Mouse (Mus musculus): ENCODE data around the gene Wars. TPM values are rescaled to one million over a fixed set of nuclear protein-coding genes. Genes with fewer than 3 reads are reported as not detected.

The Wars gene
- total and polyA plus RNA-seq, 2 experiments = 11.7 to 24.3 TPM

DNA sequence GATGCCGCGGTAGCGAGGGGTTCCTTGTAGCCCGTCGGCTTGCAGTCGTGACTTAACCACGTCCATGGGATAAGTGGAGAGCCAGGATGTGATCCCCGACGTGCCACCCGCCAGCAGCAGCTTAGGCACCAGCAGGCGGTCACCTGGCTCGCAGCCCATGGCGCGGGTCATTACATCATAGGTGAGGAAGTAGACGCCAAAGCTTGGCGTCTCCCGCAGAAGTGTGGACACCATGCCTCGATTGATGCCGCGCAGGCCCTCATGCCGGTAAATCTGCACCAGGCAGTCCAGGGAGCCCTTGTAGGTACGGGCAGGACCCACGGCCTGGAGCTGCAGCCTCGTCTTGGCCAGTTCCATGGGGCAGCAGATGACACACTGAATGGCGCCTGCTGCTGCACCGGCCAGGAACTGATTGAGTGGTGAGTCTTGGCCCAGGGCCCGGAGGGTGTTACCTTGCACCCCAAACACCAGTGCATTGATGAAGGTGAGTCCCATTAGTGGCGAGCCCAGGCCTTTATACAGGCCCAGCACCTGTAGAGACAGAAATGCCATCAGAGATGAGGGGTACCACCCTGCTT is 66.9 kb downstream of the Wars start:
- Histone ChIP-seq H3K27me3 (ENCODE audit: control insufficient read depth, insufficient read depth, low read length) (no peaks in the 10 kb centered on the region), H3K79me2 (ENCODE audit: control insufficient read depth, insufficient read depth, low read length) (peaks cover 17% of the 10 kb centered on the region; the same call in 1 of the 2 replicates), H3K36me3 (ENCODE audit: control insufficient read depth, insufficient read depth, low read length) (no peaks in the 10 kb centered on the region), H3K4me3 (ENCODE audit: insufficient read depth, low read depth, low read length) (no peak overlapping the region), H3K4me1 (ENCODE audit: control insufficient read depth, insufficient read depth, low read length) (no peaks in the 10 kb centered on the region), H3K27ac (replicated peaks; ENCODE audit: insufficient read depth, low read depth, low read length) (no peak overlapping the region), H3K9ac (ENCODE audit: low read depth, low read length) (no peak overlapping the region)
- no peak for TF ChIP-seq CTCF (IDR thresholded peaks at IDR 0.05; ENCODE audit: low read depth, low read length)
- TF ChIP-seq POLR2A (IDR thresholded peaks at IDR 0.05; ENCODE audit: extremely low read depth, insufficient read depth, low read length) = no peak
- DNase-seq (ENCODE audit: extremely low read depth, low read depth, low spot score) = no peak
- 94% methylated on average over 28 of the region's 28 CpGs for WGBS

DNA sequence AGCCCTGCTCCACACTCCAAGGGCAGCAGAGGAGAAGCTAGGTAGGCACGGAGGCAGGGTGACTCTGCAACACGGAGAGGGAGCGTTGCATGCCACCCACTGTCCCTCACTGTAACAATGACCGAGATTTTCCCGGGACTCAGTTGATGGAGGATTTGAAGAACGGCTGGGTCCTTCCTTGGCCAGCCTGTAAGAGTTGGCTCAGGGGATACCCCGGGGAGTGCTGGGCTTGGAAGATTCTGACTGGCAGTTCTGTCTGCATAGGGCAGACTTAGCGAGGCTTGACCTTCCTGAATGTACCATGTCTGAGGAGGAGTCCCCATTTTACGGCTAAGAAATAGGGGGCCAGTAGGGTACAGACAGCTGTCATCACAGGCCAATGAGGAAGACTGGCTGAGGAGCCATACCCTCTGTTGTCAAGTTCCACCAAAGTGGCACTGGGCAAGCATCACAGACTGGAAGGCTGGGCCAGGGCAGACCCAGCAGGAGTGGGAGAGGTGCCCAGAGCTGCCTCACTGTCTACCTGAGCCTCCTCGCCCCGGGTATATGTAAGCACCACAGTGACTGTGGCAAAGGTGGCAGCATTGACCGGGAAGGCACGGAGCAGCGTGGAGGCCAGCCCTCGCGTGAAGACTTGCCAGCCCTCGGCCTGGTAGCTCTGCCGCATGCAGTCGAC is 67.6 kb downstream of the Wars start:
- H3K4me3 ChIP-seq (ENCODE audit: insufficient read depth, low read depth, low read length) = no peak overlapping the region
- no peaks in the 10 kb centered on the region for H3K36me3 ChIP-seq (ENCODE audit: control insufficient read depth, insufficient read depth, low read length)
- H3K27ac ChIP-seq (replicated peaks; ENCODE audit: insufficient read depth, low read depth, low read length) = no peak overlapping the region
- H3K79me2 ChIP-seq (ENCODE audit: control insufficient read depth, insufficient read depth, low read length) = peaks cover 17% of the 10 kb centered on the region; the same call in 1 of the 2 replicates
- H3K4me1 ChIP-seq (ENCODE audit: control insufficient read depth, insufficient read depth, low read length) = no peaks in the 10 kb centered on the region
- TF ChIP-seq CTCF (IDR thresholded peaks at IDR 0.05; ENCODE audit: low read depth, low read length) = no peak
- TF ChIP-seq POLR2A (IDR thresholded peaks at IDR 0.05; ENCODE audit: extremely low read depth, insufficient read depth, low read length) = no peak
- no peak for DNase-seq (ENCODE audit: extremely low read depth, low read depth, low spot score)
- WGBS = 95% methylated on average over 19 of the region's 19 CpGs
- H3K27me3 ChIP-seq (ENCODE audit: control insufficient read depth, insufficient read depth, low read length) = no peaks in the 10 kb centered on the region
- H3K9ac ChIP-seq (ENCODE audit: low read depth, low read length) = no peak overlapping the region

DNA sequence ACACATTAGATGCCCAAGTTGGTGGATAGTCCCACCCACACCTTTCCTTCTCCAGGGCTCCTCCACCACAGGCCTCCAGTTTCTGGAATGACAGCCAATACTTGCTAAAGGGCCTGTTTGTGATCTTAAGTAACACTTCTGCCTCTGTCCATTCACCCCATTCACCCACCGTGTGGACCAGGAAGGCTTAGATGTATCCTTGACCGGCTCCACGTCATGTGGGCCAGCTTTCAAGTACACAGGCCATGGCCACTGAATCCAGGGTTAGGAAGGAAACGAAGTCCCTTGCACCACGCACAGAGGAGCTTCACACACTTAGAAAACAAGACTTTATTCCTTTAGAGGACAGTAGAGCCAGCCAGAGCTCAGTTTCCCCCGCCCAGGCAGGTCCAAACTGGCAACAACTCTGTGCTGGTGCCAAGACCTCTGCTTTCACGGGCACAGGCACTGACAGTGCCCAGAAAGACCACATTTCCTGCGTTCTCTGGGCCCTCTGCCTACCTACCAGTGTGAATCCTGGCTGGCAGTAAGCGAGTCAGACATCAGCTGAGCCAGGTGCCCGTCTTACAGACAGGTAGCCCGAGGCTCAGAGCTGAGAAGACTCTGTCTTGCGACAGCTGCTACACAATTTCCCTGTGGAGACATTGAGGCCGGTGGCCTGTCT is 68.3 kb downstream of the Wars start:
- DNase-seq (ENCODE audit: extremely low read depth, low read depth, low spot score) = no peak
- 93% methylated on average over 13 of the region's 13 CpGs for WGBS

DNA sequence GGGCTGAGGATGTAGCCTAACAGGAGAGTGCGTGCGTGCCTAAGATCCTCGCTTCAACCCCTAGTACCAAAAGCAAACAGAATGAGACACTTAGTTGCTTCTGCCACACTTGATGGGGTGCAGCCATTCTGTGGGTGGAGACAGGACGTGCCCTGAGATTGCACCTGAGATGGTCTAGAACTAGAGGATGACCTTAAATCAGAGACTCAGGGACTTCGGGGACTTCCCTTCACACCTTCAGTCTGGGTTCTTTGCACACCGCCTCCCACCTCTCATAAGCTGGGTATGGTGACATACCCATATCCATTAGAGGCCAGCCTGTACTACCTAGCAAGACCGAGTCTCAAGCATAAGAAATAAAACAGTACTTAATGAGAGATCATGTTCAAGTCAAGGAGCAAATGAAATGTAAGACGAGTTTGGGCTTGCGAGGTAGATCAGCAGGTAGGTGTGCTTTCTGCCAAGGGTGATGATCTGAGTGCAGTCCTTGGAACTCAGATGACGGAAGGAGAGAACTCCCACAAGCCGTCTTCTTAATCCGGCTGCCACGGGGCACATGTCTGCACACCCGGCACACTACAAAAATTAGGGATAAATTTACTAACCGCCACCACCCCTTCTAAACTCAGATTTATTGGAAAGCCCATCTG is 69.6 kb downstream of the Wars start:
- 94% methylated on average over 15 of the region's 15 CpGs for WGBS
- TF ChIP-seq POLR2A (IDR thresholded peaks at IDR 0.05; ENCODE audit: extremely low read depth, insufficient read depth, low read length) = no peak
- TF ChIP-seq CTCF (IDR thresholded peaks at IDR 0.05; ENCODE audit: low read depth, low read length) = no peak
- Histone ChIP-seq H3K36me3 (ENCODE audit: control insufficient read depth, insufficient read depth, low read length) (no peaks in the 10 kb centered on the region), H3K27ac (replicated peaks; ENCODE audit: insufficient read depth, low read depth, low read length) (no peak overlapping the region), H3K4me1 (ENCODE audit: control insufficient read depth, insufficient read depth, low read length) (no peaks in the 10 kb centered on the region), H3K27me3 (ENCODE audit: control insufficient read depth, insufficient read depth, low read length) (no peaks in the 10 kb centered on the region), H3K9ac (ENCODE audit: low read depth, low read length) (no peak overlapping the region), H3K4me3 (ENCODE audit: insufficient read depth, low read depth, low read length) (no peak overlapping the region), H3K79me2 (ENCODE audit: control insufficient read depth, insufficient read depth, low read length) (peaks cover 17% of the 10 kb centered on the region; the same call in 1 of the 2 replicates)
- no peak for DNase-seq (ENCODE audit: extremely low read depth, low read depth, low spot score)

More for the DNA sequence above, 68.3 kb downstream of the Wars start:
- H3K27me3 ChIP-seq (ENCODE audit: control insufficient read depth, insufficient read depth, low read length) = no peaks in the 10 kb centered on the region
- H3K36me3 ChIP-seq (ENCODE audit: control insufficient read depth, insufficient read depth, low read length) = no peaks in the 10 kb centered on the region
- H3K79me2 ChIP-seq (ENCODE audit: control insufficient read depth, insufficient read depth, low read length) = peaks cover 17% of the 10 kb centered on the region; the same call in 1 of the 2 replicates
- no peak overlapping the region for H3K9ac ChIP-seq (ENCODE audit: low read depth, low read length)
- H3K4me3 ChIP-seq (ENCODE audit: insufficient read depth, low read depth, low read length) = no peak overlapping the region
- no peak overlapping the region for H3K27ac ChIP-seq (replicated peaks; ENCODE audit: insufficient read depth, low read depth, low read length)
- TF ChIP-seq CTCF (IDR thresholded peaks at IDR 0.05; ENCODE audit: low read depth, low read length) (no peak), POLR2A (IDR thresholded peaks at IDR 0.05; ENCODE audit: extremely low read depth, insufficient read depth, low read length) (no peak)
- H3K4me1 ChIP-seq (ENCODE audit: control insufficient read depth, insufficient read depth, low read length) = no peaks in the 10 kb centered on the region

DNA sequence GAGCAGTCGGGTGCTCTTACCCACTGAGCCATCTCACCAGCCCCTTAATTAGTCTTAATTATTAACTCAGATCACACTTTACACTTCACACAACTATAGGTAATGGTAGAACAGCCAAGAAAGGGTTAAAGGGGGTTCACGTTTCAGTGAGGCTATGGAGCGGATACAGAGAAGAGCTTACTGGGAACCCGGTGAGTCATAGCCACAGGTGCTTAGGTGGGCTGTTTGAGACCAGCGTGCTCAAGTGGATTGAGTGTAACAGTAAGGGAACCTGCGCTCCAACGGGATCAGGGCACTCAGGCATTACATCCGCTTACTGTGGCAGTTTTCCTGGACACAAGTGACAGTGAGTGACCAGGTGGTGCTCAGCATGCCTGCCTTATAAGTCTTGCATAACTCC is 70.9 kb downstream of the Wars start:
- Histone ChIP-seq H3K4me3 (ENCODE audit: insufficient read depth, low read depth, low read length) (no peak overlapping the region), H3K79me2 (ENCODE audit: control insufficient read depth, insufficient read depth, low read length) (peaks cover 17% of the 10 kb centered on the region; the same call in 1 of the 2 replicates), H3K27ac (replicated peaks; ENCODE audit: insufficient read depth, low read depth, low read length) (no peak overlapping the region), H3K9ac (ENCODE audit: low read depth, low read length) (no peak overlapping the region), H3K4me1 (ENCODE audit: control insufficient read depth, insufficient read depth, low read length) (no peaks in the 10 kb centered on the region), H3K36me3 (ENCODE audit: control insufficient read depth, insufficient read depth, low read length) (no peaks in the 10 kb centered on the region), H3K27me3 (ENCODE audit: control insufficient read depth, insufficient read depth, low read length) (no peaks in the 10 kb centered on the region)
- 80% methylated on average over 8 of the region's 8 CpGs for WGBS
- DNase-seq (ENCODE audit: extremely low read depth, low read depth, low spot score) = no peak
- TF ChIP-seq POLR2A (IDR thresholded peaks at IDR 0.05; ENCODE audit: extremely low read depth, insufficient read depth, low read length) (no peak), CTCF (IDR thresholded peaks at IDR 0.05; ENCODE audit: low read depth, low read length) (no peak)
